Mouse (Mus musculus) ES-CJ7 (cell line): Measurements from ENCODE around the gene Tcf12.

ENCODE experiments used
- DNase-seq: peaks from one replicate; pipeline ENCODE4 v3.0.0; 2011; ENCODE audit warnings: low read depth, low spot score

Gene Tcf12

GRCm38 (mm10) chr9:71806422-71806805 is 305.3 kb downstream of the Tcf12 start:
- peak; percentile 71 for DNase-seq

DNA sequence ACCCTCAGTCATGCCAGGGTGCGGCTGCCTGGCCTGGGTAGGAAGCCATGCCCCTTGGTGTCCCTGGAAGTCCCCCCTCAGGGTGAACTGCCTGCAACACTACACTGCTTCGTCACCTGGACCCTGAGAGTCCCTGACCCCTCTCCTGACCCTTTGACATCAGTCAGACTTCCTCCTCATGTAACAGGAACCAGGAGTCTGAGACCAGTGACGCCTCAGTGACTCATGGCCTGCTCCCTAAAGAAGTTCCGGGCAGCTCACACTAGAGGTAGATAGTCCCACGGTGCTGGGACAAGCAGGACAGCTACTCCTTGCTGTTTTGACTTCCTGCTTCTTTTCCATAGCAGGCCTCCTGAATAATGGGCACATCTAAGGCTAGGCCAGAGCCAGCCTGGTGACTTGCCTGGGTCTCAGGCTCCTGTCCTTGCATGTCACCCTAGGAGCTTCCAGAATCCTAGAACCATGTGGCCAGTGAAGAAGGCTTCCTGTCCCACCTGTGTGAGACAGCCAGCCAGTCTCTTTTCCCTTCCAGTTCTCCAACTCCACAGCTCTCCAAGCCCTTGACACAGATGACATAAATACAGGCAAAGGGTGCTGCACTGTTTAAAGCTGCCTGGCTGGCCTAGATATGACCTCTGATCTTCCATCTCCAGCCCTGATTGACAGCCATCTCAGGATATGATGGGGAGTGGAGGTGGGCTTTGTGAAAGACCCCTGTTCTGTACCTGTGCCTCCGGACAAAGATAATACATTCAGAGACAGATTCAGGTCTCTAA is 305.8 kb downstream of the Tcf12 start:
- no peak for DNase-seq

DNA sequence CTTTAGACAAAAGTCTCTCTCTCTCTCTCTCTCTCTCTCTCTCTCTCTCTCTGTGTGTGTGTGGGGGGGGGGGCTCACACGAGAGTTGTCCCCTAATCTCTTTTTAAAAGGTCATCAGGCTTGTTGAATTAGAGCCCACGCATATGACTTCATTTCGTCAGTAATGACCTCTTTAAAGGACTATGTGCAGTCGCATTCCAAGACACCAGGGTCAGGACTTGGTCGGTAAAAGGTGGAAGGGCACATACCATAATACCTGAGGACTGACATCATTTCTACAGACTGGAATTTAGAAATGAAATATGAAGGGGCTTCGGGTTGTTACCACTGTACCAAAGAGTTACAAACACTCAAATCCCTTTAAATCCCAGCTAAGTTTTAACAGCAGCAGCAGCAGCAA is 307.6 kb downstream of the Tcf12 start:
- DNase-seq: no peak

DNA sequence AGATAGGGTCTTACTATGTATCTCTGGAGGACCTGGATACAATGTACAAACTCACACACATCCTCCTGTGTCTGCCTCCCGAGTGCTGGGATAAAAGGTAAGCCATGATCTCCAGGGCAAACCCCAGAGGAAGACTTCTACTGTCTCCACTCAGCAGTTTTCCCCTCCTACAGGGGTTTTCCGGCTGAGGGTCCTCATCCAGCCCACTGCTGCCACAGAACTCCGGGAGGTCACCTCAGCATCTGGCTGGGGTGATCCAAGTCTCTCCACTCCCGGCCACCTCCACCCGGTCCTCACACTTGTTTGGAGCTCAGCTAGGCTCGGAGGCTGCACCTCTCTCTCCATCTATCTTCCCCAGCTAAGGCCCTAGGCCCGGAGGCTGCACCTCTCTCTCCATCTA is 308.4 kb downstream of the Tcf12 start:
- DNase-seq: no peak

- no peak for DNase-seq
Measured at GRCm38 (mm10) chr9:71799598-71799997, 312.1 kb downstream of the Tcf12 start.

- DNase-seq: no peak
Measured at GRCm38 (mm10) chr9:71798176-71798575, 313.5 kb downstream of the Tcf12 start.
